Mouse (Mus musculus): Measurements from ENCODE around the gene Ttll9. TPM values are rescaled to one million over a fixed set of nuclear protein-coding genes. Genes with fewer than 3 reads are reported as not detected.
A peak's percentile ranks its signal among the peaks of the same experiment; 100 is the strongest.

Ttll9 gene
- polyA plus RNA-seq (2014; fragmentation: Nextera tagmentation; extraction: Ambion mirVana), result 6.4 and 8.2 TPM in 2 replicates

DNA sequence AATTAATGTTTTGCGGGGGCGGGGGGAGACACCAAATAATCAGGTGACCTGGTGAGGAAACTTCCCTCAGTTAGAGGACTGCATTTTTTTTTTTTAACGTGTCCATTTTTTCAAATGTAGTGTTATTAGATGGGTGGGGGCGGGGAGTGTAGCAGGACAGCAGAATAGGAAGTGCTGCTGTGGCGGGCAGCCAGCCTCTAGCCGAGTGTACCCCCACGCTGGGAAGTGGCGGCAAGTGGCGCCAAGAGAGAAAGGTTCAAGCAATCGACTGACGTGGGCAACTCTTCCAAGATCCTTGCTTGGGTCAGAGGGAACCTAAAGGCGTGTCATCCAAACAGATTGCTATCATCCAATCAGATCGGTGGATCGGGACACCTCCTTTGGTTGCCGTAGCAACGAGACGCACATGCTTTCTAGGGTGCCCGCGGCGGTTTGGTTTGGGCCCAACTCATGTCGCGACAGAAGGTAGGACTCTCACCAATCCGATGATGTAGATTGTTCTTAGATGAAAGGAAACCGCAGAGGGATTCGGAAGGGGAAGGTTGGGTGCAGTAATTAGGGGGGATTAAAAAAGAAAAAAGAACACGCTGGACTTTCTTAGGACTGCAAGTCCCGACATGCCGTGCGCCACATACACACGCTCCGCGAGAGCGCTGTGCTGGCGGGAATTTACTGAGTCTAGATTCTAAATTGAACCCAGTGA, at the start of gene Ttll9:
Gene Ttll9, plus strand, starts transcription at position 395 of the 703 bp plus-strand sequence.
- peak within 1 kb of the TSS; percentile 27 for H3K4me3 ChIP-seq (ENCODE audit: low read depth, low read length)
- peak within 1 kb of the TSS; percentile 0; the same call in 1 of the 2 replicates for H3K9ac ChIP-seq (replicated peaks; ENCODE audit: low read depth, low read length)
- H3K4me2 ChIP-seq (ENCODE audit: low read depth, low read length), result peak within 1 kb of the TSS; percentile 40
- ATAC-seq (ENCODE audit: low read depth), result peak; percentile 96
- H3K27me3 ChIP-seq (ENCODE audit: control insufficient read depth, insufficient read depth, low read length), result no peaks in the 10 kb centered on the region
- H3K9me3 ChIP-seq (ENCODE audit: control insufficient read depth, low read length), result no peaks in the 10 kb centered on the region
- H3K4me1 ChIP-seq (ENCODE audit: control insufficient read depth, insufficient read depth, low read length), result no peaks in the 10 kb centered on the region
- no peak within 1 kb of the TSS for H3K27ac ChIP-seq (ENCODE audit: low read depth, low read length)
- WGBS, result 3% methylated on average over 34 of the region's 34 CpGs
- no peaks in the 10 kb centered on the region for H3K36me3 ChIP-seq (ENCODE audit: control insufficient read depth, insufficient read depth, low read length)

DNA sequence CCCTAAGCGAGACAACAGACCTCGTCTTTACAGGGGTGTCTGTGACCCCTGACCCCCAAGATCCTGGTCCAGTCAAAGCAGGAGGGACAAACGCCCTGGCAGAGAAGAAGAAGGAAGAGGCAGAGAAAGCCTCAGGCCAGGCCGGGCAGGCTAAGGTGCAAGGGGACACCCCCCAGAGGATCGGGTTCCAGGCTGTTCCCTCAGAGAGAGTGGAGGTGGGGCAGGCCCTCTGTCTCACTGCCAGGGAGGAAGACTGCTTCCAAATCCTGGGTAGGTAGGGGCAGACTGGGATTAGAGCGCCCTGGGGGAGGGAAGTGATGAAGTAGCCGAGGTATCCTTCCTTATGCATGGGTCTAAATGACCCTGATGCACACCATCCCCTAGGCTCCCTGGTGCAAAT, 48.8 kb upstream of the Ttll9 start:
- Histone ChIP-seq H3K27ac (ENCODE audit: low read depth, low read length) (no peak overlapping the region), H3K27me3 (ENCODE audit: control insufficient read depth, insufficient read depth, low read length) (peaks cover 5% of the 10 kb centered on the region; the same call in 1 of the 2 replicates), H3K9me3 (ENCODE audit: control insufficient read depth, low read length) (no peaks in the 10 kb centered on the region), H3K4me2 (ENCODE audit: low read depth, low read length) (no peak overlapping the region), H3K4me1 (ENCODE audit: control insufficient read depth, insufficient read depth, low read length) (no peaks in the 10 kb centered on the region), H3K36me3 (ENCODE audit: control insufficient read depth, insufficient read depth, low read length) (no peaks in the 10 kb centered on the region), H3K9ac (replicated peaks; ENCODE audit: low read depth, low read length) (no peak overlapping the region), H3K4me3 (ENCODE audit: low read depth, low read length) (no peak overlapping the region)
- 52% methylated on average over 7 of the region's 7 CpGs for WGBS
- ATAC-seq (ENCODE audit: low read depth), result no peak

- 5% methylated on average over 18 of the region's 18 CpGs for WGBS
- Histone ChIP-seq H3K27me3 (ENCODE audit: control insufficient read depth, insufficient read depth, low read length) (peaks cover 5% of the 10 kb centered on the region; the same call in 1 of the 2 replicates), H3K4me2 (ENCODE audit: low read depth, low read length) (peak overlapping the region; percentile 48), H3K36me3 (ENCODE audit: control insufficient read depth, insufficient read depth, low read length) (no peaks in the 10 kb centered on the region), H3K4me1 (ENCODE audit: control insufficient read depth, insufficient read depth, low read length) (no peaks in the 10 kb centered on the region), H3K9me3 (ENCODE audit: control insufficient read depth, low read length) (no peaks in the 10 kb centered on the region), H3K9ac (replicated peaks; ENCODE audit: low read depth, low read length) (0 out of 2 replicates have a peak overlapping the region, but pooled peaks have one; percentile 28), H3K27ac (ENCODE audit: low read depth, low read length) (no peak overlapping the region), H3K4me3 (ENCODE audit: low read depth, low read length) (no peak overlapping the region; the same call in 1 of the 2 replicates)
- ATAC-seq (ENCODE audit: low read depth), result peak; percentile 80
Measured at GRCm38 (mm10) chr2:152914310-152915120, 47.8 kb upstream of the Ttll9 start.

- Histone ChIP-seq H3K4me3 (ENCODE audit: low read depth, low read length) (no peak overlapping the region), H3K9me3 (ENCODE audit: control insufficient read depth, low read length) (no peaks in the 10 kb centered on the region), H3K27me3 (ENCODE audit: control insufficient read depth, insufficient read depth, low read length) (peaks cover 5% of the 10 kb centered on the region; the same call in 1 of the 2 replicates), H3K4me1 (ENCODE audit: control insufficient read depth, insufficient read depth, low read length) (no peaks in the 10 kb centered on the region), H3K4me2 (ENCODE audit: low read depth, low read length) (no peak overlapping the region), H3K9ac (replicated peaks; ENCODE audit: low read depth, low read length) (no peak overlapping the region), H3K27ac (ENCODE audit: low read depth, low read length) (no peak overlapping the region), H3K36me3 (ENCODE audit: control insufficient read depth, insufficient read depth, low read length) (no peaks in the 10 kb centered on the region)
- 81% methylated on average over 4 of the region's 4 CpGs for WGBS
- no peak for ATAC-seq (ENCODE audit: low read depth)
Measured at GRCm38 (mm10) chr2:152915453-152915852, 46.8 kb upstream of the Ttll9 start.

- WGBS, result 63% methylated on average over 5 of the region's 5 CpGs
- Histone ChIP-seq H3K9ac (replicated peaks; ENCODE audit: low read depth, low read length) (no peak overlapping the region), H3K36me3 (ENCODE audit: control insufficient read depth, insufficient read depth, low read length) (no peaks in the 10 kb centered on the region), H3K27me3 (ENCODE audit: control insufficient read depth, insufficient read depth, low read length) (peaks cover 5% of the 10 kb centered on the region; the same call in 1 of the 2 replicates), H3K4me1 (ENCODE audit: control insufficient read depth, insufficient read depth, low read length) (no peaks in the 10 kb centered on the region), H3K4me3 (ENCODE audit: low read depth, low read length) (no peak overlapping the region), H3K9me3 (ENCODE audit: control insufficient read depth, low read length) (no peaks in the 10 kb centered on the region), H3K27ac (ENCODE audit: low read depth, low read length) (no peak overlapping the region), H3K4me2 (ENCODE audit: low read depth, low read length) (no peak overlapping the region)
- ATAC-seq (ENCODE audit: low read depth), result no peak
Measured at GRCm38 (mm10) chr2:152916111-152916510, 46.2 kb upstream of the Ttll9 start.

GRCm38 (mm10) chr2:152917671-152918070, 44.6 kb upstream of the Ttll9 start:
- H3K9ac ChIP-seq (replicated peaks; ENCODE audit: low read depth, low read length), result no peak overlapping the region
- H3K4me1 ChIP-seq (ENCODE audit: control insufficient read depth, insufficient read depth, low read length), result no peaks in the 10 kb centered on the region
- no peak overlapping the region for H3K4me3 ChIP-seq (ENCODE audit: low read depth, low read length)
- H3K4me2 ChIP-seq (ENCODE audit: low read depth, low read length), result no peak overlapping the region
- H3K36me3 ChIP-seq (ENCODE audit: control insufficient read depth, insufficient read depth, low read length), result no peaks in the 10 kb centered on the region
- peaks cover 5% of the 10 kb centered on the region; the same call in 1 of the 2 replicates for H3K27me3 ChIP-seq (ENCODE audit: control insufficient read depth, insufficient read depth, low read length)
- 53% methylated on average over 9 of the region's 9 CpGs for WGBS
- ATAC-seq (ENCODE audit: low read depth), result no peak
- H3K27ac ChIP-seq (ENCODE audit: low read depth, low read length), result no peak overlapping the region
- H3K9me3 ChIP-seq (ENCODE audit: control insufficient read depth, low read length), result no peaks in the 10 kb centered on the region

DNA sequence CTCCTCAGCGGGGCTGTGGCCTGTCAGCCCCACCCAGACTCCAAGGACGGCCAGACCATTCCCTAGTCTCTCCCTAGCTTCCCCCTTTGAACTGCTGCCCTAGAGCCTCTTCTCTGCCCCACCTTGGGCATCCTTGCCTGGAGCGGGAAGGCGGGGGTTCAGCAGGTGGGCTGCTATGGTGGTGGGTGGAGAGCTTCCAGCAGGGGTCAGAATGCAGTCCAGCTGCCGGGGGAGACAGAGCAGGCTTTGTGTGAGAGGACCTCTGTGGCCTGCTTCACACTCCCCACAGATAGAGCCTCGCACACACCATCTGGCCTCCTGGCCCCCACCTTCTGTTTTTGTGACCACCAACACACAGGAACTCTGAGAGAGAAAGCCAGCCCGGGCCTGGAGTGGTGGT, 39.9 kb upstream of the Ttll9 start:
- H3K9ac ChIP-seq (replicated peaks; ENCODE audit: low read depth, low read length), result no peak overlapping the region
- H3K4me3 ChIP-seq (ENCODE audit: low read depth, low read length), result no peak overlapping the region
- WGBS, result 36% methylated on average over 7 of the region's 7 CpGs
- no peak for ATAC-seq (ENCODE audit: low read depth)
- H3K36me3 ChIP-seq (ENCODE audit: control insufficient read depth, insufficient read depth, low read length), result no peaks in the 10 kb centered on the region
- H3K27me3 ChIP-seq (ENCODE audit: control insufficient read depth, insufficient read depth, low read length), result no peaks in the 10 kb centered on the region
- no peak overlapping the region for H3K4me2 ChIP-seq (ENCODE audit: low read depth, low read length)
- no peaks in the 10 kb centered on the region for H3K9me3 ChIP-seq (ENCODE audit: control insufficient read depth, low read length)
- H3K4me1 ChIP-seq (ENCODE audit: control insufficient read depth, insufficient read depth, low read length), result no peaks in the 10 kb centered on the region
- no peak overlapping the region for H3K27ac ChIP-seq (ENCODE audit: low read depth, low read length)

GRCm38 (mm10) chr2:152923621-152924020, 38.7 kb upstream of the Ttll9 start:
- Histone ChIP-seq H3K9me3 (ENCODE audit: control insufficient read depth, low read length) (no peaks in the 10 kb centered on the region), H3K9ac (replicated peaks; ENCODE audit: low read depth, low read length) (no peak overlapping the region), H3K27ac (ENCODE audit: low read depth, low read length) (no peak overlapping the region), H3K4me1 (ENCODE audit: control insufficient read depth, insufficient read depth, low read length) (no peaks in the 10 kb centered on the region), H3K4me3 (ENCODE audit: low read depth, low read length) (no peak overlapping the region), H3K4me2 (ENCODE audit: low read depth, low read length) (no peak overlapping the region), H3K27me3 (ENCODE audit: control insufficient read depth, insufficient read depth, low read length) (no peaks in the 10 kb centered on the region), H3K36me3 (ENCODE audit: control insufficient read depth, insufficient read depth, low read length) (no peaks in the 10 kb centered on the region)
- 87% methylated on average over 3 of the region's 3 CpGs for WGBS
- no peak for ATAC-seq (ENCODE audit: low read depth)

DNA sequence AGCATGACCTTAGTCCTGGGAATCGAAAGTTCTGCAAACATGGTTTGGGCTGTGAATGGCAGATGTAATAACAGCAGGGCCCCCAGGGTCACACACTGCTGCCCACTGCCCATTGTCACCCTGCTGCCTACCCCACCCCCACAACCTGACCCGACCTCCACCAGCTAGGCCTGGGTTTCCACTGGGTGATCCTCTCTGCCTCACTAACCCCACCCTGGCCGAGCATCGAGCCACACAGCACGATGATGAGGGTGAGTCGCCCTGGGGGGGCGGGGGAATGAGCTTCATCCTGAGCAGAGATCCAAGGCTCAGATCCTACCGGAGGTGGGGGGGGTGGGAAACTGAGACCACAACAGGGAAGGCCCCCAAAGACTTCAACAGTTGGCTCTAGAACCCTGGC, 38.2 kb upstream of the Ttll9 start:
- H3K4me1 ChIP-seq (ENCODE audit: control insufficient read depth, insufficient read depth, low read length), result no peaks in the 10 kb centered on the region
- no peaks in the 10 kb centered on the region for H3K27me3 ChIP-seq (ENCODE audit: control insufficient read depth, insufficient read depth, low read length)
- no peak overlapping the region for H3K27ac ChIP-seq (ENCODE audit: low read depth, low read length)
- 64% methylated on average over 8 of the region's 8 CpGs for WGBS
- H3K9ac ChIP-seq (replicated peaks; ENCODE audit: low read depth, low read length), result no peak overlapping the region
- no peak for ATAC-seq (ENCODE audit: low read depth)
- H3K9me3 ChIP-seq (ENCODE audit: control insufficient read depth, low read length), result no peaks in the 10 kb centered on the region
- no peak overlapping the region for H3K4me3 ChIP-seq (ENCODE audit: low read depth, low read length)
- H3K36me3 ChIP-seq (ENCODE audit: control insufficient read depth, insufficient read depth, low read length), result no peaks in the 10 kb centered on the region
- H3K4me2 ChIP-seq (ENCODE audit: low read depth, low read length), result no peak overlapping the region
